Mouse (Mus musculus): ENCODE results near the gene Vmn2r26. TPM values are rescaled to one million over a fixed set of nuclear protein-coding genes. Genes with fewer than 3 reads are reported as not detected.

The Vmn2r26 gene
- polyA plus RNA-seq (2012; ENCODE audit: low replicate concordance) = 0.02 TPM in 1 of 2 replicates, not detected in the other

DNA sequence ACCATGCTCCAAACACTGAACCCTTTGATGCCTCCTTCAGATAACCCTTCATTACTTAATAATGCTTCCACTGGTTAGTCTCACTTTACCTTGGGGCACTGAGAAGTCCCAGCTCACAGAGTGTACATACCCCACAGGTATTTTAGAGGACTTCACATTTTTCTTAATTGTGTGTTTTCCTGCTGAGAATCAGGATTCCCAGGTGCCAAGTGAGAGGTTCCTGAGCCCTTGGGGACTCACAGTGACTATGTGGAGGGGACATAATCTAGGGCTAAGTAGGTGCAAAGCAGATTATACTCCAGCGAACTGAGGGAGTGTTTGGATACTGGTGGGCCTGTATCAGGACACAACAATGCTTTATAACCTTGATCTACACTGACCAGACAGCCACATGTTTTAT lies at the start of gene Vmn2r26:
Vmn2r26 (plus strand) TSS at position 301 of the 400 bp plus-strand sequence.

Other genes starting within 250 kb of the Vmn2r26 start
- not detected in 2 replicates for gene Vmn2r24, start 245.7 kb upstream of the Vmn2r26 start, polyA plus RNA-seq (2012; ENCODE audit: low replicate concordance)
- not detected in 2 replicates for gene Vmn2r25, start 171.1 kb upstream of the Vmn2r26 start, polyA plus RNA-seq (2012; ENCODE audit: low replicate concordance)
- not detected in 2 replicates for gene Vmn2r27, start 207.3 kb downstream of the Vmn2r26 start, polyA plus RNA-seq (2012; ENCODE audit: low replicate concordance)

Data from leukemia stem cell, adult 10-12 weeks (primary cell).